Mouse (Mus musculus) liver, embryonic 16.5 days (tissue): ENCODE data around the gene Olfr328. TPM values are rescaled to one million over a fixed set of nuclear protein-coding genes. Genes with fewer than 3 reads are reported as not detected.

Experiments used
- ATAC-seq: fragments of 200-750 bp; cut with Nextera tagmentation; 2 replicates; pipeline ENCODE4 v1.8.0; 2017; ENCODE audit warnings: low read depth, mild to moderate bottlenecking, moderate number of reproducible peaks, moderate library complexity
- H3K27ac ChIP-seq: fragments of 300-500 bp; sonication (generic); 2 replicates; pipeline ENCODE4 v1.5.1; 2014; ENCODE audit warnings: mild to moderate bottlenecking, low read length
- H3K27me3 ChIP-seq: fragments of 300-500 bp; sonication (generic); 2 replicates; pipeline ENCODE4 v1.6.1; 2014; ENCODE audit warnings: low read depth, low read length, mixed read lengths; ENCODE audit not compliant: control insufficient read depth, insufficient read depth
- H3K36me3 ChIP-seq: fragments of 300-500 bp; sonication (generic); 2 replicates; pipeline ENCODE4 v1.6.1; 2014; ENCODE audit warnings: mild to moderate bottlenecking; ENCODE audit not compliant: control insufficient read depth, insufficient read depth
- H3K4me1 ChIP-seq: fragments of 300-500 bp; sonication (generic); 2 replicates; pipeline ENCODE4 v1.6.1; 2014; ENCODE audit warnings: low read depth, low read length, mixed read lengths; ENCODE audit not compliant: control insufficient read depth
- H3K4me2 ChIP-seq: fragments of 300-500 bp; sonication (generic); 2 replicates; pipeline ENCODE4 v1.6.1; 2014; ENCODE audit warnings: low read depth, low read length, mixed read lengths
- H3K4me3 ChIP-seq: fragments of 300-500 bp; sonication (generic); 2 replicates; pipeline ENCODE4 v1.5.1; 2014; ENCODE audit warnings: low read depth, mild to moderate bottlenecking, low read length
- H3K9ac ChIP-seq: fragments of 300-500 bp; sonication (generic); 2 replicates; pipeline ENCODE4 v1.6.1; 2014; ENCODE audit warnings: low read depth, low read length
- H3K9me3 ChIP-seq: fragments of 300-500 bp; sonication (generic); replicated peaks from 2 replicates; pipeline ENCODE4 v1.6.1; 2016; ENCODE audit warnings: low read length; ENCODE audit not compliant: control insufficient read depth
- WGBS: fragments of 180-500 bp; shearing (Covaris S2); extraction: QIAGEN DNeasy Blood & Tissue Kit; methylation state at CpG from one replicate; pipeline ENCODE4 v1.1.7; 2014; ENCODE audit not compliant: insufficient replicate concordance; 5-methylcytosine and 5-hydroxymethylcytosine counted together
- polyA plus RNA-seq: library from polyadenylated mRNA; unstranded; fragments of >200 nt; fragmentation: Nextera tagmentation; extraction: Ambion mirVana; gene quantifications from 2 replicates; pipeline ENCODE4 v1.2.1, GENCODE M21; 2015

Gene Olfr328
- not detected in 2 replicates for polyA plus RNA-seq

DNA sequence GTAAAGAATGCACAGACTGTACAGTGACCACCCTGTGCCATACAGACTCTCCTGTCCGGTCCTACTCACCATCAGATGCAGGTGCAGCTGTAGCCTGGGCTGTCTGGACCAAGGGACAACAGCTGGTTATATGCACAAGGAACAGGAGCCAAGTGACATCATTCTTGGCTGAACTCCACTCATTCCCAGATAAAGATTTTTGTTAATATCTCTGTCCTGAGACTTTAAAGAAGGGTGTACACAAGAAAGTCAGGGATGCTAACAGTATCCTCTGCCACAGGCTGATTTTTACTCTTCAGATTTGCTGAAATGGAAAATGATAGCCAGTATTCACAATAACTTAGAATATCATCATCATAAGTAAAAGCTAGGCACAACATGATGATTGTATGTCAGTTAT is at the start of gene Olfr328:
Olfr328 (minus strand) TSS at position 101 of the 400 bp plus-strand sequence.
- Histone ChIP-seq H3K4me1 (no peaks in the 10 kb centered on the region), H3K9me3 (no peaks in the 10 kb centered on the region), H3K4me3 (no peak within 1 kb of the TSS), H3K4me2 (no peak within 1 kb of the TSS), H3K27ac (no peak within 1 kb of the TSS), H3K27me3 (no peaks in the 10 kb centered on the region), H3K9ac (no peak within 1 kb of the TSS), H3K36me3 (no peaks in the 10 kb centered on the region)
- 47% methylated on average over 1 of the region's 1 CpGs for WGBS
- no peak for ATAC-seq

DNA sequence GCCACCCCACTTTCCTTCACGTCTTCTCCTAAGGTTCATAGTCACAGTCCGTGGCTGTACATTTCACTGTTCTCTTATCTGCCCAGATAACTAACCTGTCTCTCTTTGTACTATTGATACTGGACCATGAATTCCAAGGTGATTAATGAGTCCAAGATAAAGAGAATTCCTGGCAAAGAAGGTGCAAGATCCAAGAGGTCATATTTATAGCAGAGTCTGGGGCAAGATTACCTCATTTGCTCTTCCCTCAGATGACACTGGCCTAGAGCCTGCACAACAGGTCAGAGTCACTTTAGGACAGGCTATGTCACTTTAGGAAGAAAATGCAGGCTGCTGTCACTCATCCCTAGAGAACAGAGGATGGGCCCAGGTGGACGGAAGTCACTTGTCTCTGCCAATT is 49.8 kb upstream of the Olfr328 start:
- ATAC-seq: no peak
- Histone ChIP-seq H3K4me2 (no peak overlapping the region), H3K4me1 (no peaks in the 10 kb centered on the region), H3K27ac (no peak overlapping the region), H3K36me3 (no peaks in the 10 kb centered on the region), H3K9me3 (no peaks in the 10 kb centered on the region), H3K27me3 (no peaks in the 10 kb centered on the region), H3K4me3 (no peak overlapping the region), H3K9ac (no peak overlapping the region)
- WGBS: 42% methylated on average over 3 of the region's 3 CpGs

DNA sequence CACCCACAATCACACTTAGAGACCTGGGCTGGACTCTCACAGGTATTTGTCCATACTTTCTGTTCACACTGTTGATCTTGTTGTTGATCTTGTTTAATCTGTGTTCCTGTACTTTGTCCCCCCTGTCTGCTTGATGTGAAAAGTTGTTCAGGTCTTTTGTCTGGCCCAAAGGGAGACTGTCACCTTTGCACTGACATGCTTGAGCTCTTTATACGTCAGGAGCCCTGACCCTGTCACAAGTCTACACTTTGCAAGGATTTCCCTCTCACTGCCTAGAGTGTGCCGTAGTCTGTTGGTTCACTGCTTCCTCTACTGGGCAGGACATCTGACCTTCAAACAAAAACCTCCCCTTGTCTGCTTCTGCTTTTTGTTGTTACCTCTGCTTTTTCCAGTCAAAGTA is 49.3 kb upstream of the Olfr328 start:
- Histone ChIP-seq H3K9me3 (no peaks in the 10 kb centered on the region), H3K27me3 (no peaks in the 10 kb centered on the region), H3K4me1 (no peaks in the 10 kb centered on the region), H3K36me3 (no peaks in the 10 kb centered on the region), H3K4me2 (no peak overlapping the region), H3K4me3 (no peak overlapping the region), H3K9ac (no peak overlapping the region), H3K27ac (no peak overlapping the region)
- 0 out of 2 replicates have a peak, but pooled peaks have one; percentile 27 for ATAC-seq
- WGBS: 34% methylated on average over 2 of the region's 2 CpGs

DNA sequence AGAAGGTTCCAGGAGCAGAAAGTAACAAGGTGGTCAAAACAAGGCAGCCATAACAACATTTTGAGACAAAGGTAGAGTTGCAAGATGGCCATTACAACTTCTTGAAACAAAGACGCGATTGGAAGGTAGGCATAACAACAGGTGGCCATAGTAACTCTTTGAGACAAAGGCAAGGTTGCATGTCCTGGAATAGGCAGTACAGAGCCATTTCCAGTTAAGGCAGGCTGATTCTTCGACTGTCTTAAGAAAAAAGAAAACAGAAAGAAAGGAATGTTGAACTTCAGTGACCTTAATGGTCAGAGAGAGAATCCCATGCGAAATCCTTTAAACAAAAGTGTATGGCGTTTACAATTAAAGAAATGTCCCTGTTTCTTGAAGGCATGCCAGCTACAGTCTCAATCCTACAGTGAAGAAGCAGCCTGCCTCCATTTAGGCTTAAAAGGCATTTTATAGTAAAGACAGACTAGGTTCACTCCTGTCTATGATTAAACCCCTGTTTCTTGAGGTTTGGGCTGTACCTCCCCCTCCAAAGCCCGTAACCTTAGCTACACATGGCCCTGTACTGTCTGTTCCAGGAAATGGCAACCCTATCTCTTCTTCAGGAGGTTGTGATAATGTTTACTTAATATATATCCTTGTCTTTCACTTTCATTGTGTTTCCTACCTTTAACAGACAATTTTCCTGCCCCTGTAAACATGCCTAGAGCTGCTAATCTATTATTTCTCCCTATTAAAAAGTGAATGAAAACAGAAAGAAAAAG is 47.5 kb upstream of the Olfr328 start:
- Histone ChIP-seq H3K4me1 (no peaks in the 10 kb centered on the region), H3K4me2 (no peak overlapping the region), H3K9ac (no peak overlapping the region), H3K4me3 (no peak overlapping the region), H3K27me3 (no peaks in the 10 kb centered on the region), H3K27ac (no peak overlapping the region), H3K9me3 (no peaks in the 10 kb centered on the region), H3K36me3 (no peaks in the 10 kb centered on the region)
- WGBS: 61% methylated on average over 6 of the region's 6 CpGs
- no peak for ATAC-seq

DNA sequence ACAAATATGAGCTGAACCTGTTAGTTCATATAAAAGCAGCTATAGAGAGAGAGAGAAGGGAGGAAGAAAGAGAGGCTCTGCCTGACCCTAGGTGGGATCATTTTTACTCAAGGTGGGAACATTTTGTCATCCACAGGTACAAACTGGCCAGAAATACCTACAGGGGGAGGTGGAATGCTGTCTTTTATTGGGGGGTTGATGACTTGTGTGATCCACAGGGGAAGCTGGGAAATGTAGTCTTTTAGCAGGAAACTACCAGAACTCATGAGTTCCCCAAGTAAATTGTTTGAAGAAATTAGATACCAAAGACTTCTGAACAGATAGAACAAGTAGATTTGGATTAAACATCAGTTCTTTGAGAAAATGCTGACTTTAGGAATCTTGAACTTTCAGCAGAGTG is 46.6 kb upstream of the Olfr328 start:
- ATAC-seq: no peak
- no peaks in the 10 kb centered on the region for H3K36me3 ChIP-seq
- H3K4me3 ChIP-seq: no peak overlapping the region
- no peak overlapping the region for H3K4me2 ChIP-seq
- H3K27ac ChIP-seq: no peak overlapping the region
- no peaks in the 10 kb centered on the region for H3K4me1 ChIP-seq
- H3K27me3 ChIP-seq: no peaks in the 10 kb centered on the region
- H3K9me3 ChIP-seq: no peaks in the 10 kb centered on the region
- no peak overlapping the region for H3K9ac ChIP-seq

DNA sequence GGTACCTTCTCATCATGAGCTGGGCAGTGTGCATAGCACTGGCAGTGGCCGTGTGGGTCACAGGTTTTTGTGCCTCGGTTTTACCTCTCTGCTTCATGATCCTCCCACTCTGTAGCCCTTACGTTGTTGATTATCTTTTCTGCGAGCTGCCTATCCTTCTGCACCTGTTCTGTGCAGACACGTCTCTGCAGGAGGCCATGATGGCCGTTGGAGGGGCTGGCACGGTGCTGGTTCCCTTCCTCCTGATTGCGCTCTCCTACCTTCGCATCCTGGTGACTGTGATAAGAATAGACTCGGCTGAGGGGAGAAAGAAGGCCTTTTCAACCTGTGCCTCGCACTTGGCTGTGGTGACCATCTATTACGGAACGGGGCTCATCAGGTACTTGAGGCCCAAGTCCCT is 42.4 kb upstream of the Olfr328 start:
- H3K9me3 ChIP-seq: no peaks in the 10 kb centered on the region
- H3K9ac ChIP-seq: no peak overlapping the region
- no peaks in the 10 kb centered on the region for H3K36me3 ChIP-seq
- no peak overlapping the region for H3K4me3 ChIP-seq
- no peak overlapping the region for H3K27ac ChIP-seq
- no peak for ATAC-seq
- H3K4me2 ChIP-seq: no peak overlapping the region
- WGBS: 59% methylated on average over 13 of the region's 13 CpGs
- no peaks in the 10 kb centered on the region for H3K27me3 ChIP-seq
- H3K4me1 ChIP-seq: no peaks in the 10 kb centered on the region

DNA sequence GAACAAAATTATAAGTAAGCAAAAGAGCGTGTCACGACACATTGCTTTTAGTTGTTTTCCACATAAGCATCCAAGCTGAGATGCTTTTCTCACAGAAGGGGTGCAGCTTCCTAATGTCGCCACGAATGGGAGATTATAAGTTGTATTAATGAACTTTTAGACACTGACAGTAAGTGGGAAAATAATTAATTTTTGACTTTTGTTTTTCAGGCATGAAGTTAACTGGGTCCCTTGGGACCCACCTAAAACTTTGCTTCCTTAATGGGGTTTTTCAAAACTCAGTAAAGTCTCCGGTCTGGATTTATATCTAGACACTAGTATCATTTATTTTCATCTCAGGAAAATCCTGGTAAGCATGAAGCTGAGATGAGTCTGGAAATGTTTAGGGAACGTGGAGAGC is 39.4 kb upstream of the Olfr328 start, which contains the start of gene Olfr324:
Olfr324 (plus strand) TSS at position 301 of the 400 bp plus-strand sequence.
- WGBS: 56% methylated on average over 6 of the region's 6 CpGs

DNA sequence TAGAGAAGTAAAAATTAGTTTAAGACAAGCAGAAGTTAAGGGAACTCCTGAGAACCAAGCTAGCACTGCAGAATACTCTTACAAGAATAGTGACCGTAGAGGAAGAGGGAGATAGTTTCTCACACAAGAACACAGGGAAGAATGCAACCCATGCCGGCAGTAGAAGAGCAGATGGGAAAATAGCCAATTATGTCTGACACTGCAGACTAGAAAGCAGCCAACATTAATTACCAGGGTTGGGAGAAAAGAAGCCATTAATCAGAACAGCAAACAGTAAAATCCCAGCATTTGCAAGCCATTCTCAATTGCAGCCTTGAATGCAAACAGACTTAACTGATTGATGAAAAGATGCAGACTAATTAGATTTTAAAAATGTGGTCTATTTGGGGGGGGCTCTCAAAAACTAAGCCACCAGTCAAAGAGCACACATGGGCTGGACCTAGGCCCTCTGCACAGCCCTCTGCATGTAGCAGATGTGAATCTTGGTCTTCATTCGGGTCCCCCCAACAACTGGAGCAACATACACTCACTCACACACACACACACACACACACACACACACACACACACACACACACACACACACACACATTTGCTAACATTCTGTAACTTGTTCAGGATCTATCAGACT is 33.3 kb upstream of the Olfr328 start:
- WGBS: 49% methylated on average over 3 of the region's 3 CpGs
- ATAC-seq: no peak
- no peak overlapping the region for H3K4me2 ChIP-seq
- H3K27ac ChIP-seq: no peak overlapping the region; the same call in 1 of the 2 replicates
- H3K27me3 ChIP-seq: no peaks in the 10 kb centered on the region
- H3K4me3 ChIP-seq: no peak overlapping the region
- no peaks in the 10 kb centered on the region for H3K36me3 ChIP-seq
- H3K9ac ChIP-seq: no peak overlapping the region
- H3K4me1 ChIP-seq: peaks cover 19% of the 10 kb centered on the region
- no peaks in the 10 kb centered on the region for H3K9me3 ChIP-seq

More for the DNA sequence above, 39.4 kb upstream of the Olfr328 start, which contains the start of gene Olfr324:
- no peak within 1 kb of the TSS for H3K27ac ChIP-seq
- no peaks in the 10 kb centered on the region for H3K4me1 ChIP-seq
- H3K36me3 ChIP-seq: no peaks in the 10 kb centered on the region
- no peak within 1 kb of the TSS for H3K9ac ChIP-seq
- no peaks in the 10 kb centered on the region for H3K9me3 ChIP-seq
- no peak within 1 kb of the TSS for H3K4me2 ChIP-seq
- ATAC-seq: no peak
- H3K27me3 ChIP-seq: no peaks in the 10 kb centered on the region
- no peak within 1 kb of the TSS for H3K4me3 ChIP-seq

DNA sequence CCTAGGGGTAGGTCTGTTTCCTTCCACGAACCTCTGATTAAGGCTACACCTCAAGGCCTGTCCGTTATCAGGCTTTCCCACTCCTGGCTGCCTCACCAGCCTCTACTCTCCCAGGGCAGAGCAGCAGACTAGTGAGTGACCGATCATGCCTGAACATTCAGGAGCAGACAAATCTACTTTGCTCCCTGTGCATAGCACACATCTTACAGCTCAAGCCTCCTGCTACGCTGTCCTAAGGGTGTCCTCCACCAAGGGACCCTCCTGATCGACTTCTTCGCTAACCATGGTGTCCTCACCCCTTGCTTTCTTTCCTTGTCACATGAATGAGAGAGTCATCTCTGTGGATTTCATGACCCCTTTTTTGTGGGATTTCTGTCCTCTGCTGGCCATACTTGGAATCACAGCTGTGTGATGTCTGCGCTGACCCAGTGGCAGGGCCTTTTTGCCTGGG is 32.5 kb upstream of the Olfr328 start:
- ATAC-seq: peak; percentile 100
- H3K9ac ChIP-seq: peak overlapping the region; percentile 47
- H3K4me3 ChIP-seq: peak overlapping the region; percentile 33
- peaks cover 19% of the 10 kb centered on the region for H3K4me1 ChIP-seq
- no peaks in the 10 kb centered on the region for H3K27me3 ChIP-seq
- no peaks in the 10 kb centered on the region for H3K9me3 ChIP-seq
- WGBS: 21% methylated on average over 7 of the region's 7 CpGs
- peak overlapping the region; percentile 92 for H3K27ac ChIP-seq
- H3K4me2 ChIP-seq: peak overlapping the region; percentile 59
- no peaks in the 10 kb centered on the region for H3K36me3 ChIP-seq
